Mouse (Mus musculus) inflammation-experienced regulatory T-cells, adult 6 months (primary cell): ENCODE results near the gene 4933415A04Rik. TPM values are rescaled to one million over a fixed set of nuclear protein-coding genes. Genes with fewer than 3 reads are reported as not detected.

Experiments
- ATAC-seq: one replicate; pipeline ENCODE4 v1.8.0; 2017
- polyA plus RNA-seq, 3 experiments: library from polyadenylated mRNA; unstranded; fragments of 100-300 nt; shearing (Covaris generic); gene quantifications; one replicate each; pipeline ENCODE4 v1.2.1; 2017

Gene 4933415A04Rik
- polyA plus RNA-seq, 3 experiments from 2014 or later = 0.16 TPM; not detected in 2

- ATAC-seq = no peak
Measured at GRCm38 (mm10) chr11:43575061-43575375, 11.8 kb upstream of the 4933415A04Rik start.

GRCm38 (mm10) chr11:43575376-43576151 is 11.3 kb upstream of the 4933415A04Rik start:
- ATAC-seq = no peak

- ATAC-seq = no peak
Measured at GRCm38 (mm10) chr11:43577713-43578478, 8.9 kb upstream of the 4933415A04Rik start.

- no peak for ATAC-seq
Measured at GRCm38 (mm10) chr11:43585211-43586005, 1.4 kb upstream of the 4933415A04Rik start.

GRCm38 (mm10) chr11:43589530-43590072 is 2.8 kb downstream of the 4933415A04Rik start:
- no peak for ATAC-seq

- ATAC-seq = no peak
Measured at GRCm38 (mm10) chr11:43601440-43601839, 14.6 kb downstream of the 4933415A04Rik start, which contains the start of gene Fabp6. TSS of gene Fabp6 (minus strand) at chr11:43601540.

- ATAC-seq = no peak
Measured at GRCm38 (mm10) chr11:43604207-43604606, 17.4 kb downstream of the 4933415A04Rik start.

- ATAC-seq = no peak
Measured at GRCm38 (mm10) chr11:43604891-43605290, 18.1 kb downstream of the 4933415A04Rik start.

- ATAC-seq = no peak
Measured at GRCm38 (mm10) chr11:43605859-43606258, 19.0 kb downstream of the 4933415A04Rik start.

GRCm38 (mm10) chr11:43608440-43608839 is 21.6 kb downstream of the 4933415A04Rik start:
- no peak for ATAC-seq

- ATAC-seq = no peak
Measured at GRCm38 (mm10) chr11:43610006-43610661, 23.3 kb downstream of the 4933415A04Rik start.

GRCm38 (mm10) chr11:43610662-43611033 is 23.8 kb downstream of the 4933415A04Rik start:
- no peak for ATAC-seq

GRCm38 (mm10) chr11:43612834-43613488 is 26.1 kb downstream of the 4933415A04Rik start:
- no peak for ATAC-seq

GRCm38 (mm10) chr11:43617924-43618323 is 31.1 kb downstream of the 4933415A04Rik start:
- ATAC-seq = no peak

- ATAC-seq = no peak
Measured at GRCm38 (mm10) chr11:43618403-43618802, 31.6 kb downstream of the 4933415A04Rik start.

GRCm38 (mm10) chr11:43621769-43622168 is 34.9 kb downstream of the 4933415A04Rik start:
- no peak for ATAC-seq

- ATAC-seq = no peak
Measured at GRCm38 (mm10) chr11:43624341-43624740, 37.5 kb downstream of the 4933415A04Rik start.

- ATAC-seq = no peak
Measured at GRCm38 (mm10) chr11:43626300-43626926, 39.6 kb downstream of the 4933415A04Rik start.

GRCm38 (mm10) chr11:43626927-43627645 is 40.2 kb downstream of the 4933415A04Rik start:
- ATAC-seq = no peak

GRCm38 (mm10) chr11:43631645-43632044 is 44.8 kb downstream of the 4933415A04Rik start:
- no peak for ATAC-seq
